Mouse (Mus musculus) liver, postnatal 0 days (tissue): ENCODE data around the gene Hist1h2bb. TPM values are rescaled to one million over a fixed set of nuclear protein-coding genes. Genes with fewer than 3 reads are reported as not detected.

Experiments used
- ATAC-seq: fragments of 200-750 bp; cut with Nextera tagmentation; 2 replicates; pipeline ENCODE4 v1.8.0; 2017; ENCODE audit warnings: mild to moderate bottlenecking, moderate library complexity
- DNase-seq: peaks from one replicate; pipeline ENCODE4 v3.0.0-alpha.2; 2016
- H3K27ac ChIP-seq: fragments of 300-500 bp; sonication (generic); 2 replicates; pipeline ENCODE4 v1.5.1; 2014; ENCODE audit warnings: antibody characterized with exemption, moderate library complexity, mild to moderate bottlenecking, low read depth
- H3K27me3 ChIP-seq: fragments of 300-500 bp; sonication (generic); 2 replicates; pipeline ENCODE4 v1.6.1; 2014; ENCODE audit warnings: low read length, control low read depth, mixed read lengths; ENCODE audit not compliant: insufficient read depth
- H3K36me3 ChIP-seq: fragments of 300-500 bp; sonication (generic); replicated peaks from 2 replicates; pipeline ENCODE4 v1.6.1; 2014; ENCODE audit warnings: mild to moderate bottlenecking, control low read depth, low read length, moderate library complexity, mixed read lengths; ENCODE audit not compliant: insufficient read depth
- H3K4me1 ChIP-seq: fragments of 300-500 bp; sonication (generic); 2 replicates; pipeline ENCODE4 v1.6.1; 2014; ENCODE audit warnings: antibody characterized with exemption, mild to moderate bottlenecking, control low read depth; ENCODE audit not compliant: insufficient read depth
- H3K4me2 ChIP-seq: fragments of 300-500 bp; sonication (generic); 2 replicates; pipeline ENCODE4 v1.6.1; 2014; ENCODE audit warnings: low read depth, mild to moderate bottlenecking, low read length, moderate library complexity, mixed read lengths
- H3K4me3 ChIP-seq: fragments of 300-500 bp; sonication (generic); 2 replicates; pipeline ENCODE4 v1.5.1; 2014; ENCODE audit warnings: low read depth, low read length
- H3K9ac ChIP-seq: fragments of 300-500 bp; sonication (generic); replicated peaks from 2 replicates; pipeline ENCODE4 v1.6.1; 2014; ENCODE audit warnings: mild to moderate bottlenecking, moderate library complexity
- H3K9me3 ChIP-seq: fragments of 300-500 bp; sonication (generic); 2 replicates; pipeline ENCODE4 v1.6.1; 2016; ENCODE audit warnings: mild to moderate bottlenecking, control low read depth, low read length, mixed read lengths
- CTCF ChIP-seq: sonication (generic); IDR thresholded peaks from 2 replicates; pipeline ENCODE4 v1.5.1; 2016; ENCODE audit warnings: antibody characterized with exemption, low read depth
- EP300 ChIP-seq: IDR thresholded peaks from 2 replicates; pipeline ENCODE4 v1.6.1; 2016; ENCODE audit warnings: antibody characterized with exemption, low read depth, mild to moderate bottlenecking
- WGBS: fragments of 180-500 bp; shearing (Covaris S2); extraction: QIAGEN DNeasy Blood & Tissue Kit; methylation state at CpG from one replicate; pipeline ENCODE4 v1.1.7; 2014; ENCODE audit not compliant: insufficient replicate concordance; 5-methylcytosine and 5-hydroxymethylcytosine counted together
- polyA plus RNA-seq: library from polyadenylated mRNA; unstranded; fragments of >200 nt; fragmentation: Nextera tagmentation; extraction: Ambion mirVana; gene quantifications from 2 replicates; pipeline ENCODE4 v1.2.1, GENCODE M21; 2015

Hist1h2bb gene
- polyA plus RNA-seq, 1 experiment from 2014 or later: 2.7 TPM

DNA sequence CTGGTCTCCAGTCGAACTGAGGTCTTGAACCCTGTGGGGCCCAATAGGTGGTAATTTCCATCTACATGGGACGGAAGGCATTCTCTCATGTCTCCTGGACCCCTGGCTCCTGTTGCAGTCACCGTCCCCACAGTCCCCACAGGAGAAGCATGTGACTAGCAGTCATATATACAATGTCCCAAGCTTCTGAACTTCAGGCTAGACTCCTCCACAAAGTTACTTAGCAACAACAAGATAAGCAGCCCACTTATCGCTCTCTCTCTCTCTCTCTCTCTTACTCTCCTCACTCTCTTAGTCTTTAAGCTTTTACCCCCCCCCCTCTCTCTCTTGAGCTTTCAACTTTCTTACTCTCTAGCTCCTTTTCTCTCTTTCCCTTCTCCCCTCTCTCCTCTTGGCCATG, 22.3 kb upstream of the Hist1h2bb start:
- Histone ChIP-seq H3K4me3 (no peak overlapping the region), H3K9ac (no peak overlapping the region), H3K4me1 (peaks cover 9% of the 10 kb centered on the region), H3K27ac (no peak overlapping the region), H3K4me2 (no peak overlapping the region), H3K27me3 (no peaks in the 10 kb centered on the region), H3K9me3 (no peaks in the 10 kb centered on the region), H3K36me3 (no peaks in the 10 kb centered on the region)
- no peak for TF ChIP-seq EP300
- no peak for TF ChIP-seq CTCF
- peak; percentile 8 for DNase-seq
- WGBS: 73% methylated on average over 4 of the region's 4 CpGs
- ATAC-seq: no peak

DNA sequence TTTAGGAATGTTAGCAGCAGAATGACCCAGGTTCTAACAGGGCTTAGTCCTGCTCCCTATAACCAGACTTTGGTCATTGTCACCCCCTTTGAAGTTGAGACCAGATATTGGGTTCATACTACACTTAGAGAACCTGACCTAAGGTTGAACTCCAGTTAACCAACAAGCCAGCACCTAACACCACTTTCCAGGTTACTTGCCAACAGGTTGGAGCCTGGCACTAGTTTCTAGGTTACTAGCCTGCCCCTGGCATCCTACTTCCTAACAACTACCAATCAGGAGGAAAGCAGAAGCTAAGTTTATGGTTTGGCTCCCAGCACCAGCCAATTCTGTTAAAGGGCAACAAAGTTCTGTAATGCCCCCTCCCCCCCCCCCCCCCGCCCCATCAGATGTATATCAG, 21.3 kb upstream of the Hist1h2bb start:
- Histone ChIP-seq H3K27me3 (no peaks in the 10 kb centered on the region), H3K36me3 (no peaks in the 10 kb centered on the region), H3K9ac (no peak overlapping the region), H3K9me3 (no peaks in the 10 kb centered on the region), H3K4me1 (peaks cover 12% of the 10 kb centered on the region), H3K4me3 (no peak overlapping the region), H3K4me2 (no peak overlapping the region), H3K27ac (no peak overlapping the region)
- TF ChIP-seq CTCF: no peak
- no peak for TF ChIP-seq EP300
- ATAC-seq (no peak), DNase-seq (peak; percentile 6)
- WGBS: 56% methylated on average over 1 of the region's 1 CpGs

DNA sequence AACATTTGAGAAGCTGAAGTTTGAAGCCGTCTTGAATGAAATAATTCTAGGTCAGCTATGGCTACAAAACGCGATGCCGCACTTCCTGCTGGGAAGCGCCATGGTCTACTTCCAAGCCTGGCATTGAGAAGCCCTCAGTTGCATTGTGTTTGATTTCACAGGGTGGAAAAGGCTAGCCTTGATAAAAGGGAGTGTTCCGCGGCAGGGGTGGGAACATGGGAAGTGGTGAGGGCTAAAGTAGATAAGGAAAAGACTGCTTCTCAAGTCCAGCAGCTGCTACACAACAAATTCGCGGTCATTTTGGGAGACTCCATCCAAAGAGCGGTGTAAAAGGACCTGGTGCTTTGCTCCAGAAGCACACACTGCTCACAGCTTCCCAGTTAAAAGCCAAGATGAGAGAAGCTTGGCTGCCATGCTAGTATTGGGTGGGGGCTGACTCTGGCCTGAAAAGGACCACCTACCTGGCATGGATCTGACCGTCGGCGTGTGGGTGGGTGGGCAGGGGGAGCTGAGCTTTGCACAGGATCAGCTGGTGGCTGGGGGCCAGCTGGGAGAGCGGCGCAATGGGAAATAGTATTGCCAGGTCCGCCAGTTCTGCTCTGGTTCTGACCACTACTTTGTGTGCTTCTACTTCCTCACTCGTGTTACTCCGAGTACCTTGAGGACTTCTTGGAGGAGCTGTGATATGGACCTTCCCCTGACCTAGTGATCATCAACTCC, 17.9 kb upstream of the Hist1h2bb start:
- 61% methylated on average over 18 of the region's 18 CpGs for WGBS

DNA sequence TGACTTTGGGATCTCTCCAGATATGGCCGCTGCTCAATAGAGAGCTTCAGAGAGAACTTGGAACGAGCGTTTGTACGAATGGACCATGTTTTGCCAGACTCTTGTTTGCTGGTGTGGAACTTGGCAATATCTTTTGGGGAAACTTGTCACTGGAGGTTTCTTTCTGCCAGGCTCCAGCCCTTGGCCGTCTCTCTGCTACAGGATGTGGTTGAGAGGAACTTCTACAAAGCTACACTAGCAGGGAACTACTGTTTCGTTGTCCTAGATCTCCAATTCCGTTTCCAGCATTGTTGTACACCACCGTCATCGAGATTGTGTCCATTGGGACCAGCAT, 17.4 kb upstream of the Hist1h2bb start:
- Histone ChIP-seq H3K9ac (no peak overlapping the region), H3K27me3 (no peaks in the 10 kb centered on the region), H3K27ac (peak overlapping the region; percentile 39), H3K9me3 (no peaks in the 10 kb centered on the region), H3K4me1 (peaks cover 15% of the 10 kb centered on the region), H3K4me3 (no peak overlapping the region), H3K36me3 (no peaks in the 10 kb centered on the region), H3K4me2 (no peak overlapping the region)
- WGBS: 51% methylated on average over 9 of the region's 9 CpGs
- no peak for TF ChIP-seq EP300
- no peak for TF ChIP-seq CTCF
- ATAC-seq (no peak), DNase-seq (peak; percentile 11)

More for the DNA sequence above, 17.9 kb upstream of the Hist1h2bb start:
- peak; percentile 12 for DNase-seq
- H3K9me3 ChIP-seq: no peaks in the 10 kb centered on the region
- H3K4me1 ChIP-seq: peaks cover 15% of the 10 kb centered on the region
- no peaks in the 10 kb centered on the region for H3K36me3 ChIP-seq
- 0 out of 2 replicates have a peak overlapping the region, but pooled peaks have one; percentile 26 for H3K9ac ChIP-seq
- ATAC-seq: no peak
- 0 out of 2 replicates have a peak overlapping the region, but pooled peaks have one; percentile 27 for H3K4me2 ChIP-seq
- H3K27me3 ChIP-seq: no peaks in the 10 kb centered on the region
- TF ChIP-seq EP300 (no peak), CTCF (no peak)
- H3K27ac ChIP-seq: peak overlapping the region; percentile 39
- no peak overlapping the region for H3K4me3 ChIP-seq

DNA sequence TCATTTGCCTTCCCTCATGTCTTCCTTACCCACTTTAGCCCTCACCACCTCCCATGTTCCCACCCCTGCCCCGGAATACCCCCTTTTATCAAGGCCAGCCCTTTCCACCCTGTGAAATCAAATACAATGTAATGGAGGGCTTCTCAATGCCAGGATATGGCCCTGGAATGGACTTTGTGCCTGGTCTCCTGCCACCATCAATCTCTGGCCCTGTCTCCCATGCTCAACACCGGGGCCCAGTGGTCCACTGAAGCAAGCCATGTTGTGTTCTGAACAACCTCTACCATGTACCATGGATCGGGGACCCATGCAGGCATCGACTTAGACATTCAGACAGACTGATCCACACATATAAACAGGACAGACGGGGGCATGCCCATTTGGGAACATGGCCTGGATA, 16.8 kb upstream of the Hist1h2bb start:
- ATAC-seq (no peak), DNase-seq (peak; percentile 13)
- TF ChIP-seq CTCF (no peak), EP300 (no peak)
- no peaks in the 10 kb centered on the region for H3K9me3 ChIP-seq
- WGBS: 84% methylated on average over 5 of the region's 5 CpGs
- H3K27ac ChIP-seq: peak overlapping the region; percentile 39; the same call in 1 of the 2 replicates
- H3K36me3 ChIP-seq: no peaks in the 10 kb centered on the region
- H3K4me1 ChIP-seq: peaks cover 15% of the 10 kb centered on the region
- H3K9ac ChIP-seq: no peak overlapping the region
- H3K27me3 ChIP-seq: no peaks in the 10 kb centered on the region
- H3K4me3 ChIP-seq: no peak overlapping the region
- H3K4me2 ChIP-seq: no peak overlapping the region

DNA sequence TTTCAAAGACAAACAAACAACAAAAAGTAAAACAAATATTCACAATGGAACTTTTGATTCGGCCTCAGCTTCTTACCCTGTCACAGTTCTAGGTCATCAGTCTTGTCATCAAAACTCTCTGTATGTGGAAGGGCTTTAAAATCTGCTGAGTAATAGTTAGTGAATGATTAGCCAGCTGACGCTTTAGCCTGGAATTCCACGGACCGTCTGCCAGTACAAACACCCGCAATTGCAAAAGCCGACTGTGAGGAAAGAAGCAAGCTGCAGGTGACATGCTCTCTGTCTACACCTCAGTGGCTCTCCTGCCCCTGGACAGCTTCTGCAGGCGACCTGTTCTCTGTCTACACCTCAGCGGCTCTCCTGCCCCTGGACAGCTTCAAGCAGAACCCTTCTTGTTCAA, 16.1 kb upstream of the Hist1h2bb start:
- Histone ChIP-seq H3K27ac (no peak overlapping the region), H3K4me3 (no peak overlapping the region)

More for the DNA sequence above, 16.1 kb upstream of the Hist1h2bb start:
- H3K9me3 ChIP-seq: no peaks in the 10 kb centered on the region
- 49% methylated on average over 8 of the region's 8 CpGs for WGBS
- no peaks in the 10 kb centered on the region for H3K36me3 ChIP-seq
- DNase-seq: peak; percentile 69
- H3K4me2 ChIP-seq: peak overlapping the region; percentile 10
- ATAC-seq: peak; percentile 92
- peaks cover 15% of the 10 kb centered on the region for H3K4me1 ChIP-seq
- no peaks in the 10 kb centered on the region for H3K27me3 ChIP-seq
- peak; percentile 17; the same call in 1 of the 2 replicates for TF ChIP-seq EP300
- TF ChIP-seq CTCF: no peak
- no peak overlapping the region for H3K9ac ChIP-seq
